Mouse (Mus musculus): ENCODE results near the gene D630045J12Rik. TPM values are rescaled to one million over a fixed set of nuclear protein-coding genes. Genes with fewer than 3 reads are reported as not detected.

The D630045J12Rik gene
- polyA plus RNA-seq, 1 experiment from 2014 or later = 13.4 TPM

DNA sequence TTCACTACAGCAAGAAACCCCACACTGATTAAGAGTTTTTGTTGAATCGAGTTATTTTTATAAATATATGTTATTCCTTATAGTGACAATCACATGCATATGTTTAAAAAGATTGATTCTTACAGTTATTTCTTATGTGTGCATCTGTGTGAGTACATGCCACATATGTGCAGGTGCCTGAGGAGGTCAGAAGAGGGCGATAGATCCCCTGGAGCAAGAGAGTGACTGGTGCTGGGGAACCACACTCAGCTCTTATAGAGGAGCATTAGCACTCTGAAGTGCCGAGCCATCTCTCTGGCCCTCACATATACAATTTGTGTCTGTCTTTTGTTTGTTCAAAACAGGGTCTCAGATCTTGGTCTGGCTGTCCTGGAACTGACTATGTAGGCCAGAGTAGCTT lies 180.2 kb downstream of the D630045J12Rik start:
- no peak overlapping the region for H3K4me3 ChIP-seq (ENCODE audit: low read depth, low read length)
- H3K27ac ChIP-seq (ENCODE audit: low read depth, low read length) = no peak overlapping the region
- no peaks in the 10 kb centered on the region for H3K9me3 ChIP-seq (ENCODE audit: control insufficient read depth, low read length)
- no peak overlapping the region for H3K9ac ChIP-seq (ENCODE audit: low read length)
- no peaks in the 10 kb centered on the region for H3K27me3 ChIP-seq (ENCODE audit: control insufficient read depth, insufficient read depth, low read length)
- H3K4me2 ChIP-seq (ENCODE audit: low read depth, low read length, severe bottlenecking) = no peak overlapping the region
- no peaks in the 10 kb centered on the region for H3K36me3 ChIP-seq (ENCODE audit: control insufficient read depth, insufficient read depth, low read length)
- H3K4me1 ChIP-seq (replicated peaks; ENCODE audit: control insufficient read depth, insufficient read depth, low read length) = no peaks in the 10 kb centered on the region
- ATAC-seq (replicated peaks; ENCODE audit: low FRiP score) (no peak), DNase-seq (ENCODE audit: low spot score) (no peak)
- 91% methylated on average over 3 of the region's 3 CpGs for WGBS

Other genes with a start within 250 kb of the D630045J12Rik start
- 0.63 and 0.94 TPM in 2 replicates for gene Svopl, start 207.0 kb downstream of the D630045J12Rik start, polyA plus RNA-seq (2014; fragmentation: Nextera tagmentation; extraction: Ambion mirVana)
- gene Tmem213, start 144.8 kb downstream of the D630045J12Rik start, polyA plus RNA-seq (2014; fragmentation: Nextera tagmentation; extraction: Ambion mirVana) = not detected in 2 replicates
- gene Atp6v0a4, start 129.4 kb downstream of the D630045J12Rik start, polyA plus RNA-seq (2014; fragmentation: Nextera tagmentation; extraction: Ambion mirVana) = not detected in 2 replicates
- gene Zc3hav1l, start 45.2 kb upstream of the D630045J12Rik start, polyA plus RNA-seq (2014; fragmentation: Nextera tagmentation; extraction: Ambion mirVana) = 15.8 and 16.4 TPM in 2 replicates
- 1.5 and 1.7 TPM in 2 replicates for gene Zc3hav1, start 100.6 kb upstream of the D630045J12Rik start, polyA plus RNA-seq (2014; fragmentation: Nextera tagmentation; extraction: Ambion mirVana)
- gene Ttc26, start 127.5 kb upstream of the D630045J12Rik start, polyA plus RNA-seq (2014; fragmentation: Nextera tagmentation; extraction: Ambion mirVana) = 13.5 and 16.5 TPM in 2 replicates
- 20.5 and 27.1 TPM in 2 replicates for gene Ubn2, start 179.9 kb upstream of the D630045J12Rik start, polyA plus RNA-seq (2014; fragmentation: Nextera tagmentation; extraction: Ambion mirVana)